ENCODE assay signal across 23 mouse cellular contexts in genomic region chr17:67186879-67187278, GRCm38 (mm10).
"Had no signal": no experiment of that assay in that cellular context is flagged by ENCODE, and none has a peak within 500 bp of the region (broad histone marks: within the 10 kb centered on the region; RNA-seq: fewer than 3 reads in every experiment).

No protein-coding gene starts in this region.

- ATAC-seq: hindbrain, postnatal 0 days; intestine, embryonic 16.5 days; liver, embryonic 12.5 days had no signal

- H3K9me3 ChIP-seq: heart, embryonic 10.5 days; heart, embryonic 12.5 days; hindbrain, embryonic 13.5 days; hindbrain, embryonic 15.5 days; kidney, embryonic 15.5 days; limb, embryonic 13.5 days; limb, embryonic 15.5 days; liver, embryonic 12.5 days had no signal

- DNase-seq: gastrocnemius, postnatal 14 days; gastrocnemius, postnatal 36 days; heart, adult 18-20 months; heart, postnatal 10 days; kidney, adult 11 months; kidney, adult 2 months; kidney, adult 9 months; kidney, postnatal 14 days; kidney, postnatal 36 days; layer of hippocampus, adult 9-11 months; layer of hippocampus, postnatal 36 days; left cerebral cortex, postnatal 4 days had no signal

- H3K27me3 ChIP-seq: heart, embryonic 12.5 days; hindbrain, embryonic 13.5 days; hindbrain, embryonic 15.5 days; kidney, embryonic 15.5 days; limb, embryonic 13.5 days; limb, embryonic 15.5 days; liver, embryonic 12.5 days had no signal

- H3K9ac ChIP-seq: heart, embryonic 12.5 days; hindbrain, embryonic 13.5 days; hindbrain, embryonic 15.5 days; kidney, embryonic 15.5 days; limb, embryonic 13.5 days; limb, embryonic 15.5 days; liver, embryonic 12.5 days had no signal

- H3K27ac ChIP-seq: heart, embryonic 10.5 days; hindbrain, embryonic 13.5 days; hindbrain, embryonic 15.5 days; hindbrain, postnatal 0 days; kidney, embryonic 15.5 days; kidney, postnatal 0 days; limb, embryonic 13.5 days; limb, embryonic 15.5 days; liver, embryonic 12.5 days had no signal

- H3K36me3 ChIP-seq: heart, embryonic 10.5 days; heart, embryonic 12.5 days; hindbrain, embryonic 13.5 days; hindbrain, embryonic 15.5 days; kidney, embryonic 15.5 days; limb, embryonic 13.5 days; limb, embryonic 15.5 days; liver, embryonic 12.5 days had no signal

- H3K4me3 ChIP-seq: heart, embryonic 10.5 days; heart, embryonic 12.5 days; hindbrain, embryonic 13.5 days; hindbrain, embryonic 15.5 days; kidney, embryonic 15.5 days; limb, embryonic 13.5 days; limb, embryonic 15.5 days; liver, embryonic 12.5 days had no signal

- H3K4me2 ChIP-seq: heart, embryonic 12.5 days; hindbrain, embryonic 13.5 days; hindbrain, embryonic 15.5 days; kidney, embryonic 15.5 days; limb, embryonic 13.5 days; limb, embryonic 15.5 days; liver, embryonic 12.5 days had no signal

- H3K4me1 ChIP-seq: heart, embryonic 10.5 days; hindbrain, embryonic 15.5 days; limb, embryonic 15.5 days; liver, embryonic 12.5 days had no signal
